Mouse (Mus musculus): ENCODE data around the gene Tap2. TPM values are rescaled to one million over a fixed set of nuclear protein-coding genes. Genes with fewer than 3 reads are reported as not detected.

The Tap2 gene
- polyA plus RNA-seq, 1 experiment from 2014 or later = 0.55 TPM

DNA sequence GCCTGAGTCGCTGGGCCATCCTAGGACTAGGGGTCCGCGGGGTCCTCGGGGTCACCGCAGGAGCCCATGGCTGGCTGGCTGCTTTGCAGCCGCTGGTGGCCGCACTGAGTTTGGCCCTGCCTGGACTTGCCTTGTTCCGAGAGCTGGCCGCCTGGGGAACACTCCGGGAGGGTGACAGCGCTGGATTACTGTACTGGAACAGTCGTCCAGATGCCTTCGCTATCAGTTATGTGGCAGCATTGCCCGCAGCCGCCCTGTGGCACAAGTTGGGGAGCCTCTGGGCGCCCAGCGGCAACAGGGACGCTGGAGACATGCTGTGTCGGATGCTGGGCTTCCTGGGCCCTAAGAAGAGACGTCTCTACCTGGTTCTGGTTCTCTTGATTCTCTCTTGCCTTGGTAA lies 15.3 kb upstream of the Tap2 start:
- ATAC-seq (ENCODE audit: insufficient number of reproducible peaks, low FRiP score, low TSS enrichment, low read depth) (peak; percentile 23; the same call in 1 of the 2 replicates), DNase-seq (ENCODE audit: low spot score) (no peak)
- H3K4me2 ChIP-seq (ENCODE audit: low read depth, severe bottlenecking) = peak overlapping the region; percentile 77
- peaks cover 42% of the 10 kb centered on the region for H3K27me3 ChIP-seq (ENCODE audit: control insufficient read depth, insufficient read depth, low read length)
- no peaks in the 10 kb centered on the region for H3K9me3 ChIP-seq (ENCODE audit: control insufficient read depth, low read length)
- no peak overlapping the region for H3K27ac ChIP-seq (replicated peaks; ENCODE audit: low read depth, low read length)
- 5% methylated on average over 20 of the region's 20 CpGs for WGBS
- peak overlapping the region; percentile 24 for H3K9ac ChIP-seq (ENCODE audit: low read length)
- H3K4me3 ChIP-seq (ENCODE audit: low read depth, low read length) = peak overlapping the region; percentile 47
- 0 out of 2 replicates have a peak, but pooled peaks cover 7% of the 10 kb centered on the region for H3K4me1 ChIP-seq (ENCODE audit: control insufficient read depth, insufficient read depth, low read length)
- H3K36me3 ChIP-seq (ENCODE audit: control insufficient read depth, insufficient read depth, low read length) = no peaks in the 10 kb centered on the region

DNA sequence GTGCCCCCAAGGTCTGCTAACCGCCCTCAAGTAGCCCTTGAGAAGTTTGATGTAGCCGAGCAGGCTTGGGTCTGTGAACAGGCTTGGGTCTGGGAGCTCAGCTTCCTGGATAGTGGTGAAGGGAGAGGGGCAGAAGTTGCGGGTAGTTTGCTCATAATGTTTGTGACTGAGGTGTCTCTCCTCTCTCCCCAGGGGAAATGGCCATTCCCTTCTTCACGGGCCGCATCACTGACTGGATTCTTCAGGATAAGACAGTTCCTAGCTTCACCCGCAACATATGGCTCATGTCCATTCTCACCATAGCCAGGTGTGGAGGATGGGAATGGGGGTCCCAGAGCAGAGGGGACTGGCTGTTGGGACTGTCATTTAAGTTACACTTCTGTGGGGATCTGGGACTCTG lies 14.3 kb upstream of the Tap2 start:
- Histone ChIP-seq H3K9ac (ENCODE audit: low read length) (no peak overlapping the region), H3K27ac (replicated peaks; ENCODE audit: low read depth, low read length) (no peak overlapping the region), H3K4me3 (ENCODE audit: low read depth, low read length) (no peak overlapping the region), H3K27me3 (ENCODE audit: control insufficient read depth, insufficient read depth, low read length) (peaks cover 47% of the 10 kb centered on the region), H3K36me3 (ENCODE audit: control insufficient read depth, insufficient read depth, low read length) (no peaks in the 10 kb centered on the region), H3K4me2 (ENCODE audit: low read depth, severe bottlenecking) (no peak overlapping the region), H3K4me1 (ENCODE audit: control insufficient read depth, insufficient read depth, low read length) (0 out of 2 replicates have a peak, but pooled peaks cover 7% of the 10 kb centered on the region), H3K9me3 (ENCODE audit: control insufficient read depth, low read length) (no peaks in the 10 kb centered on the region)
- DNase-seq (ENCODE audit: low spot score) (no peak), ATAC-seq (ENCODE audit: insufficient number of reproducible peaks, low FRiP score, low TSS enrichment, low read depth) (no peak)
- WGBS = 67% methylated on average over 6 of the region's 6 CpGs

GRCm38 (mm10) chr17:34192852-34193251 lies 10.5 kb upstream of the Tap2 start:
- Histone ChIP-seq H3K4me1 (ENCODE audit: control insufficient read depth, insufficient read depth, low read length) (0 out of 2 replicates have a peak, but pooled peaks cover 2% of the 10 kb centered on the region), H3K27ac (replicated peaks; ENCODE audit: low read depth, low read length) (no peak overlapping the region), H3K9ac (ENCODE audit: low read length) (no peak overlapping the region), H3K4me3 (ENCODE audit: low read depth, low read length) (no peak overlapping the region), H3K36me3 (ENCODE audit: control insufficient read depth, insufficient read depth, low read length) (no peaks in the 10 kb centered on the region), H3K4me2 (ENCODE audit: low read depth, severe bottlenecking) (no peak overlapping the region), H3K27me3 (ENCODE audit: control insufficient read depth, insufficient read depth, low read length) (peaks cover 60% of the 10 kb centered on the region), H3K9me3 (ENCODE audit: control insufficient read depth, low read length) (no peaks in the 10 kb centered on the region)
- DNase-seq (ENCODE audit: low spot score) = no peak
- WGBS = 24% methylated on average over 16 of the region's 16 CpGs
- ATAC-seq (ENCODE audit: insufficient number of reproducible peaks, low FRiP score, low TSS enrichment, low read depth) = no peak

- peaks cover 61% of the 10 kb centered on the region for H3K27me3 ChIP-seq (ENCODE audit: control insufficient read depth, insufficient read depth, low read length)
- WGBS = 47% methylated on average over 8 of the region's 8 CpGs
- H3K4me1 ChIP-seq (ENCODE audit: control insufficient read depth, insufficient read depth, low read length) = no peaks in the 10 kb centered on the region
- ATAC-seq (ENCODE audit: insufficient number of reproducible peaks, low FRiP score, low TSS enrichment, low read depth) (no peak), DNase-seq (ENCODE audit: low spot score) (no peak)
- no peak overlapping the region for H3K4me3 ChIP-seq (ENCODE audit: low read depth, low read length)
- no peaks in the 10 kb centered on the region for H3K36me3 ChIP-seq (ENCODE audit: control insufficient read depth, insufficient read depth, low read length)
- H3K9ac ChIP-seq (ENCODE audit: low read length) = no peak overlapping the region
- no peaks in the 10 kb centered on the region for H3K9me3 ChIP-seq (ENCODE audit: control insufficient read depth, low read length)
- H3K27ac ChIP-seq (replicated peaks; ENCODE audit: low read depth, low read length) = no peak overlapping the region
- H3K4me2 ChIP-seq (ENCODE audit: low read depth, severe bottlenecking) = no peak overlapping the region
These were observed 9.9 kb upstream of the Tap2 start for GRCm38 (mm10) chr17:34193468-34193867.

DNA sequence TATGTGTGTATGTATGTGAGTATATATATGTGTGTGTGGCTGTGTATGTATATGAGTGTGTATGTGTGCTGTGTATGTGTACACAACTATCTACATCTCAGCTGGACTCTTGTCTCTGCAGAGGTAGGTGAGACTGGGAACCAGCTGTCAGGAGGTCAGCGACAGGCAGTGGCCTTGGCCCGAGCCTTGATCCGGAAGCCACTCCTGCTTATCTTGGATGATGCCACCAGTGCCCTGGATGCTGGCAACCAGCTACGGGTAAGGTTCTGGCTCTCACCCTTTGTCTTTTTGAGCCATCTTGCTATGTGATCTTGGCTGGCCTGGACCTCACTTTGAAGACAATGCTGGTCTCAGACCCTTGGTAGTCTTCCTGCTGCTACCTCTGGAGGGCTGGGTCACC lies 8.6 kb upstream of the Tap2 start:
- H3K4me2 ChIP-seq (ENCODE audit: low read depth, severe bottlenecking) = no peak overlapping the region
- WGBS = 87% methylated on average over 4 of the region's 4 CpGs
- H3K36me3 ChIP-seq (ENCODE audit: control insufficient read depth, insufficient read depth, low read length) = no peaks in the 10 kb centered on the region
- H3K27ac ChIP-seq (replicated peaks; ENCODE audit: low read depth, low read length) = no peak overlapping the region
- H3K9ac ChIP-seq (ENCODE audit: low read length) = no peak overlapping the region
- DNase-seq (ENCODE audit: low spot score) (no peak), ATAC-seq (ENCODE audit: insufficient number of reproducible peaks, low FRiP score, low TSS enrichment, low read depth) (no peak)
- no peaks in the 10 kb centered on the region for H3K9me3 ChIP-seq (ENCODE audit: control insufficient read depth, low read length)
- H3K4me1 ChIP-seq (ENCODE audit: control insufficient read depth, insufficient read depth, low read length) = no peaks in the 10 kb centered on the region
- H3K27me3 ChIP-seq (ENCODE audit: control insufficient read depth, insufficient read depth, low read length) = peaks cover 67% of the 10 kb centered on the region
- no peak overlapping the region for H3K4me3 ChIP-seq (ENCODE audit: low read depth, low read length)

GRCm38 (mm10) chr17:34196491-34196890 lies 6.8 kb upstream of the Tap2 start:
- DNase-seq (ENCODE audit: low spot score) (no peak), ATAC-seq (ENCODE audit: insufficient number of reproducible peaks, low FRiP score, low TSS enrichment, low read depth) (no peak)
- H3K27ac ChIP-seq (replicated peaks; ENCODE audit: low read depth, low read length) = no peak overlapping the region
- peaks cover 64% of the 10 kb centered on the region for H3K27me3 ChIP-seq (ENCODE audit: control insufficient read depth, insufficient read depth, low read length)
- no peak overlapping the region for H3K9ac ChIP-seq (ENCODE audit: low read length)
- 35% methylated on average over 12 of the region's 12 CpGs for WGBS
- H3K9me3 ChIP-seq (ENCODE audit: control insufficient read depth, low read length) = no peaks in the 10 kb centered on the region
- H3K4me1 ChIP-seq (ENCODE audit: control insufficient read depth, insufficient read depth, low read length) = no peaks in the 10 kb centered on the region
- H3K4me3 ChIP-seq (ENCODE audit: low read depth, low read length) = no peak overlapping the region
- H3K36me3 ChIP-seq (ENCODE audit: control insufficient read depth, insufficient read depth, low read length) = no peaks in the 10 kb centered on the region
- no peak overlapping the region for H3K4me2 ChIP-seq (ENCODE audit: low read depth, severe bottlenecking)

GRCm38 (mm10) chr17:34196941-34197894 lies 6.1 kb upstream of the Tap2 start, which contains the start of gene Psmb8:
TSS of gene Psmb8 (plus strand) at chr17:34197721.
- 3% methylated on average over 41 of the region's 41 CpGs for WGBS
- H3K4me3 ChIP-seq (ENCODE audit: low read depth, low read length) = peak within 1 kb of the TSS; percentile 17
- peak; percentile 89 for DNase-seq (ENCODE audit: low spot score)
- H3K27ac ChIP-seq (replicated peaks; ENCODE audit: low read depth, low read length) = no peak within 1 kb of the TSS
- H3K9ac ChIP-seq (ENCODE audit: low read length) = no peak within 1 kb of the TSS
- ATAC-seq (ENCODE audit: insufficient number of reproducible peaks, low FRiP score, low TSS enrichment, low read depth) = peak; percentile 51; the same call in 1 of the 2 replicates
- H3K4me1 ChIP-seq (ENCODE audit: control insufficient read depth, insufficient read depth, low read length) = no peaks in the 10 kb centered on the region
- H3K4me2 ChIP-seq (ENCODE audit: low read depth, severe bottlenecking) = peak within 1 kb of the TSS; percentile 39
- H3K9me3 ChIP-seq (ENCODE audit: control insufficient read depth, low read length) = no peaks in the 10 kb centered on the region
- H3K36me3 ChIP-seq (ENCODE audit: control insufficient read depth, insufficient read depth, low read length) = no peaks in the 10 kb centered on the region
- peaks cover 60% of the 10 kb centered on the region for H3K27me3 ChIP-seq (ENCODE audit: control insufficient read depth, insufficient read depth, low read length)

- Histone ChIP-seq H3K9ac (ENCODE audit: low read length) (no peak overlapping the region), H3K9me3 (ENCODE audit: control insufficient read depth, low read length) (no peaks in the 10 kb centered on the region), H3K4me2 (ENCODE audit: low read depth, severe bottlenecking) (peak overlapping the region; percentile 39), H3K27ac (replicated peaks; ENCODE audit: low read depth, low read length) (no peak overlapping the region), H3K4me3 (ENCODE audit: low read depth, low read length) (peak overlapping the region; percentile 17), H3K27me3 (ENCODE audit: control insufficient read depth, insufficient read depth, low read length) (peaks cover 56% of the 10 kb centered on the region), H3K36me3 (ENCODE audit: control insufficient read depth, insufficient read depth, low read length) (no peaks in the 10 kb centered on the region), H3K4me1 (ENCODE audit: control insufficient read depth, insufficient read depth, low read length) (no peaks in the 10 kb centered on the region)
- 2% methylated on average over 32 of the region's 32 CpGs for WGBS
- ATAC-seq (ENCODE audit: insufficient number of reproducible peaks, low FRiP score, low TSS enrichment, low read depth) (no peak), DNase-seq (ENCODE audit: low spot score) (no peak)
These were observed 5.3 kb upstream of the Tap2 start for GRCm38 (mm10) chr17:34197904-34198520.

All from limb, embryonic 11.5 days (tissue).